Mouse (Mus musculus) bone marrow, adult 2 months (tissue): ENCODE data around the gene Mical3.

Experiments used
- CTCF ChIP-seq: fragments of 200-500 bp; IDR thresholded peaks from 2 replicates; pipeline ENCODE4 v1.5.1; 2011; ENCODE audit warnings: low read length, control low read depth; ENCODE audit not compliant: control insufficient read depth, insufficient read depth
- POLR2A ChIP-seq: fragments of 200-500 bp; IDR thresholded peaks from 2 replicates; pipeline ENCODE4 v1.6.1; 2011; ENCODE audit warnings: low read depth, mild to moderate bottlenecking, control low read depth, low read length, borderline replicate concordance; ENCODE audit not compliant: control insufficient read depth

GRCm38 (mm10) chr6:121063771-121064170, 67.0 kb downstream of the Mical3 start:
- TF ChIP-seq POLR2A (no peak), CTCF (no peak)
